Mouse (Mus musculus): ENCODE measurements at regions not wholly inside any gene's neighbourhood (a gene's known extent, or its start where the extent isn't known, plus 50 kb on each side); places are given as distances from the start of the nearest gene placed in this dataset.
"Not testable (repeated sequence)": the region's sequence is repeated elsewhere in the genome, so short reads cannot be mapped to it uniquely, and the experiment has no call there.

GRCm38 (mm10) chrX:14792261-14792660 is 581.3 kb downstream of the H2al1n start:
- DNase-seq: not testable (repeated sequence)

- DNase-seq: no peak
Observed at GRCm38 (mm10) chrX:14835862-14836261, 624.9 kb downstream of the H2al1n start.

- peak; percentile 38 for DNase-seq
Observed at GRCm38 (mm10) chrX:14839740-14840419, 628.9 kb downstream of the H2al1n start.

GRCm38 (mm10) chrX:14840420-14840757 is 629.4 kb downstream of the H2al1n start:
- DNase-seq: peak; percentile 4

- no peak for DNase-seq
Observed at GRCm38 (mm10) chrX:14845353-14845752, 634.4 kb downstream of the H2al1n start.

- peak; percentile 79 for DNase-seq
Observed at GRCm38 (mm10) chrX:14884612-14885011, 673.7 kb downstream of the H2al1n start.
